Mouse (Mus musculus) spleen, postnatal 4 days (tissue): ENCODE results near the gene Ube2c.
"Not testable (repeated sequence)": the region's sequence is repeated elsewhere in the genome, so short reads cannot be mapped to it uniquely, and the experiment has no call there.

Experiments
- DNase-seq, 2 experiments: peaks; one replicate each; pipeline ENCODE4 v3.0.0; 2022; ENCODE audit warnings: low spot score in 2 of 2

Ube2c gene

DNA sequence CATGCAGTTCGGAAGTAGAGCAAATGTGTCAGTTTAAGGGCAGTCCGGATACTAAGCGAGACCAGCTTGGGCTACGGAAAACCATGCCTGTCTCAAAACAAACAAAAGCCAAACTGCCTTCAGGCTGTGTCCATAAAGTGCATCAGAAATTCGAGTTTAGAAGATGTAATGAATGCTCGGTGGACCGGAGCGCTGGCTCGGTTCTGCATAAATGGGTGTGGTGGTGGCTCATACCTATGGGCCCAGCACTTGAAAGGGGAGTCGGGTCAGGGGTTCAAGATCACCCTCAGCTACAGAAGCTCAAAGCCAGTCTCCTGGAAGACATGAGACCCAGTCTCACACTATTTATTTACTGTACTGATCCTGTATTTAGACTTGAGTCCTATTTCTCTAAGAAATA, 18.1 kb downstream of the Ube2c start:
- DNase-seq, result no peak

- no peak for DNase-seq
These were observed 18.7 kb downstream of the Ube2c start for GRCm38 (mm10) chr2:164788411-164788810.

DNA sequence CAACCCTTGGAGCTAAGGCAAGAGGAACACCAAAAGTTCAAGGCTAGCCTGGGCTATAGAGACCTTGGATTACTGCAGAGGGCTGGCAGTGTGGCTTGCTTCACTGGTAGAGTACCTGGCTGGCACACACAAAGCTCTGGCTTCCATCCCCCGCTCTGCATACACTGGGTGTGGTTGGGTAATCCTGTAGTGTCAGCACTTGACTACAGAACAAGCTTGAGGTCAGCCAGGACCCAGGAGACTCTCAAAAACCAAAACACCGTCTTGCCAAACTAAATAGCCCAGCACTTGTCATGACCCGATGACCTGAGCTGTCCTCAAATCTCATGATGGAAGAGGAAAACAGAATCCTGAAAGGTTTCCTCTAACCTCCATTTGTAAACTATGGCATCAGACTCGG, 20.8 kb downstream of the Ube2c start:
- DNase-seq, result no peak

GRCm38 (mm10) chr2:164791841-164792261, 22.2 kb downstream of the Ube2c start:
- DNase-seq, result no peak

DNA sequence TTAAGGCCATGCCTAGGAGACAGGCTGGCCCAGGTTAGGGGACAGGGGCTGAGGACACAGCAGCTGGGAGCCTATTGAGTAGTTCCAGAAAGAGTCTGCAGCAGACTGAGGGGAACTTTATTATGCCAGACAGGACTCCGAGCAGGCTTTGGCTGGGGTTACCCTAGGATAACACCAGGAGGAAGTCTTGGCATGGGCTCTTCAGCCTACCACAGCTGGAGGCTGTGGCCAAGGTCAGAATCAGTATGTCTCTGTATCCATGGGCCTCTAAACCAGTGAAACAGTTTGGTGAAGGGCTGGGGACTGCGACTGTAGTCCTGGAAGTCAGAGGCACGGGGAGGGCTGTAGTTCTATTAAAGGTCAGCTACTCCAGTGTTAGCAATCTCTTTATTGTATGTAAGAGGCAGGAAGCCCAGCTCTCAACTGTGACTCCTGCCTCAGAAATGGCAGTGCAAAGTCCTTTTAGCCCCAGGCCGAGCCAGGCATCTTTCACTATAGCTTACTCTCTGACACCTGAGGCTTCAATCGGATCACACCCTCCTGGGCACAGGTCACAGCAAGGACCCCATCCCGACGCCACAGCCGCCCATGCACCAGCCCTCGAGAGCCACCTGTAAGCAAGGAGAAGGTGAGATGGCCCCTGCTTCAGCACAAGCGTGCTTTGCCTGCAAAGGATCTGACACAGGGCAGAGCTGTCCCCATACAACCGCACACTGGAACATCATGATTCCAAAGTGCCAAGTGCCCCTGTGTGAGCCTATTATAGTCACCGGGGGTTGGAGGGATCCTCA, 22.9 kb downstream of the Ube2c start:
- DNase-seq, result no peak

- peak; percentile 73 to 87 for DNase-seq
These were observed 23.5 kb downstream of the Ube2c start for GRCm38 (mm10) chr2:164793236-164793635.

GRCm38 (mm10) chr2:164793772-164794171, 24.1 kb downstream of the Ube2c start:
- no peak for DNase-seq

DNA sequence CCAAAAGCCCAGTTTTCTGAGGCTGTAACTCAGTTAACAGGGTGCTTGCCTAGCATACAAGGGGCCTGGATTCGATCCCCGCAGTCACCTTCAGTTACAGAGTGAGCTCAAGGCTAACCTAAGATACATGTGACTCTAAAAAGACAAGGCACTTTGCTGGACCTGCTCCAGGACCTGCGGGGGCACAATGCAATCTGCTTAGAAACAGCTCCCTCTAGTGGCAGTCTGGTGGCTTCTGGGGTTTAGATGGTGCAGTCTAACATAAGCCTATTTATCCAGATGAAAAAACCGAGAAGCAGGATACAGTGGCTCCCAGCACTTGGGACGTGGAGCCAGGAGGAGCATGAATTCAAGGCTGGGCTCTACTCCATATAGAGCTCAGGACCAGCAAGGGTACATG, 24.6 kb downstream of the Ube2c start:
- DNase-seq, result peak; percentile 83 to 89

DNA sequence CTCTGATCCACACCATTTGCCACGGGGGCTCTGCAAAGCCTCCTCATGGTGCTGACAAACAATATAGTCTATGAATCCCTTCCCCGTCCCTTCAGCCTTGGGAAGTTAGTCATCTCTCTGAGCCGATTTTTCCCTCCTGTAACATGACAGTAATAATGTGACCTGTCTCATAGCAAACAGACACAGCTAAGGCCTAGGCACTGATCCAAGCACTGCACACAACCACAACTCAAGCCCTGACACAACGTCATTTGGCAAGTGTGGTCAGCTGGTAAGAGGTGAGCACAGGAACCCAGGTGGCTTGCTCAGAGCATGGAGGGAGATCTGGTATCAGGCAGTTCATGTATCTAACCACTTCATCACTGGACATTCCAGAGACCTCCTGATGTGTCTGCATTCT, 26.2 kb downstream of the Ube2c start:
- DNase-seq, result no peak

- not testable (repeated sequence) for DNase-seq
These were observed 28.9 kb downstream of the Ube2c start for GRCm38 (mm10) chr2:164798554-164798953.

- DNase-seq, result no peak
These were observed 30.7 kb downstream of the Ube2c start for GRCm38 (mm10) chr2:164800252-164801004.

GRCm38 (mm10) chr2:164803201-164803920, 33.7 kb downstream of the Ube2c start:
- DNase-seq, result no peak

- no peak for DNase-seq
These were observed 34.2 kb downstream of the Ube2c start for GRCm38 (mm10) chr2:164803921-164804313.

- DNase-seq, result peak; percentile 98 to 99
These were observed 35.0 kb downstream of the Ube2c start, which contains the start of the genes Acot8 and Zswim3 for GRCm38 (mm10) chr2:164804533-164805331. TSS of gene Acot8 (minus strand) at chr2:164804882. TSS of gene Zswim3 (plus strand) at chr2:164805098.

DNA sequence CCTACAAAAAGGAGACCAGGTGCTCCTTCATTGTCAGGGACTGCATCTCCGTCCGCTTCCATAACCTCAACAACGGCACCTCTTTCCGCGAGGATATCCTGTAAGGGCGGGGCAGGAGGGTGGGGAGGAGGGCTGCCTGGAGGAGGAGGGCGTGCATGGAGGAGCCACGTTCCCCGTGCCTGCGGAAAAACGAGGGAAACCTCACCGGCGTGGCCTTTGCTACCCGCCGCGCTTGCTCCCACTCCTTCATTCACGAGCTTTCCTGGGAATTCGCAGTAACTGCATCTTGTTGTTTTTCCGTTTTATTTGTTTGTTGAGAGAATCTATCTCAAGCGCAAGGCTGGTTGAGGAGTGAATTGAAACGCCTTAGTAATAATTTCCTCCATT, 35.6 kb downstream of the Ube2c start:
- no peak for DNase-seq

DNA sequence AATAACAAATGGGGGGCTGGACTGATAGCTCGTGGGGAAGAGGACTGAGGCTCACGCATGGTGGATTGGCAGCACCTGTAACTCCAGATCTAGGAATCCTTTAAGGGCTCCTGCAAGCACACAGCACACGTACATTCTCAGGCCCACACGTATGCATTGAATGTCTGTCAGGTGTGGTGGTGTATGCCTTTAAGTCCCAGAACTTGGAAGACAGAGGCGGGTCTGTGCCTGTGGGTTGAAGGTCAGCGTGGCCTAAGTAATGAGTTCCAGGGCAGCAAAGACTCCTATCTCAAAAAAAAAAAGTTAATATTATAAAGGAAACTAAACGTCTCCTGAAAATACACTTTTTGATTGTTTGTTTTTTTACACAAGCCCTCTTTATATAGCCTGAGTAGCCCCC, 36.9 kb downstream of the Ube2c start:
- DNase-seq, result no peak

DNA sequence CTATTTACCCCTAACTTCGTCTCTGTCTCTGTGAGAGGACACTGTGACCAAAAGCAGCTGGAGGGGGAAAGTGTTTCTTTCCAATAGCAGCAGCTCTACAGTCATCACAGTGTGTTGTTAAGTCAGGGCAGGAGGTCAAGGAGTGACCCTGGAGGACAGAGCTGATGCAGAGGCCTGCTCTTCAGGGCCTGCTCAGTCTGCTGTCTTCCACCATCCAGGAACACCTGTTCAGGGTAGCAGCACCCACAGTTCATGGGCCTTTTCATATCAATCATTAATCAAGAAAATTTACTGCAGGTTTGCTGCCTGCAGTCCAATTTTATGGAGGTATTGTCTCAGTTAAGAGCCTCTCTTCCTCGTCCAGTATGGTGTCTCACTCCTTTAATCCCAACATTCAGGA, 43.9 kb downstream of the Ube2c start:
- no peak for DNase-seq

DNA sequence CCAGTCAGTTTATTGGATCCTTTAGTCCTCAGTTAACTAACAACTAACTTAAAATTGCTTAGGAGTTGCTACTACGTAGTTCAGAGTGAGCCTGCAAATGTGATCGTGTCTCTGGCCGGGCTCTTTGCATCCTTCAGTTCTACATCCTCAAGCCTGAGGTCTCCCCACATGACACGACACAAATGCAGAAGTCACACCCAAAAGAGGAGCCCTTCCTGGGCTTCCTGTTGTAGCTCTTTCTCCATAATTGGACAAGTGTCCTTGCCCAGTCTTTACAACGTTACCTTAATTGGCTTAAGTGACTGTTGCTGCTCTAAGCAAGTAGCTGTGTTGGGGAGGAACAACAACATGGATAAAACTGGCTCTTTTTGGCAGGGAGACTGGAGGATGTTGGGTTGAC, 45.6 kb downstream of the Ube2c start:
- no peak for DNase-seq

- DNase-seq, result no peak
These were observed 46.1 kb downstream of the Ube2c start for GRCm38 (mm10) chr2:164815821-164816220.

GRCm38 (mm10) chr2:164817206-164817605, 47.5 kb downstream of the Ube2c start:
- DNase-seq, result no peak

DNA sequence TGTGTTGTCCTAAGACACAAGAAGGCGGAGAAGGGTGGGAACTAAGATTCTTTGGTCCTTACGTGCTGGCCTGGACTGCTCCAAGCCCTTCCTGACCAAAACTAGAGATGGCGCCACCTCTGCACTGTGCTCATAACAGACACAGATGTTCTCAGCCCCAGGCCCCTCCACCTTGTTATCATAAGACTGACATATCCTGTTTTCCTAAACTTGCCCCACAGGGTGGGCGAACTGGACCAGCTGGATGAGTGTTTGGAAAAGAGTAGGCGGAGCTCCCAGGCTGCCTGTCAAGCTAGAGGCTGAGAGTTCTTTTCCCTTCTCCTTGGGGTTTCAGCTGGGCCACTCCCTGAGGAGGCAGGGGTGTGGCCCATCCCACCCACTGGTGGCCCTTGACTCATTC, 48.0 kb downstream of the Ube2c start:
- DNase-seq, result no peak

DNA sequence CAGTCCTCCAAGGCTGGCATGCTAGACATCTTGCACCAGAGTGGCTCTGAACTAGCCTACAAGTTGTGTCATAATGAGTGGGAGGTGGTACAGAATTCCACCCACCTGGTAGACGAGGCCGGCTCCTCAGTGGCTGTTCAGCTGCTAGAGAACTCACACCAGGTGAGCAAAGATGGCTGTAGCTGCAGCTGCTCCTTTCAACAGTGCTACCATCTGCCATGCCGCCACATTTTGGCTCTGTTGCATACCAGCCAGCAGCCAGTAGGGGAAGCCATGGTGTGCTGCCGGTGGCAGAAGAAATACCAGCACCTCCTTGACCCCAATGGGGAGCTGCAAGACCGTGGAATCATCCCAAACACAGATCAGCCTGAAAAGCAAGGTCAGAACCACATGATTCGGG, 51.4 kb downstream of the Ube2c start:
- DNase-seq, result no peak
